Mouse (Mus musculus) R1 (cell line): ENCODE measurements around the gene Kif13a.
A peak's percentile ranks its signal among the peaks of the same experiment; 100 is the strongest.

ENCODE experiments used
- DNase-seq: peaks from one replicate; pipeline ENCODE4 v3.0.0-alpha.2; 2018; ENCODE audit warnings: low read depth, low spot score

Kif13a gene

GRCm38 (mm10) chr13:46921559-46921958 is 8.1 kb downstream of the Kif13a start:
- peak; percentile 39 for DNase-seq

- DNase-seq: no peak
Measured at GRCm38 (mm10) chr13:46919797-46920196, 9.9 kb downstream of the Kif13a start.

GRCm38 (mm10) chr13:46918509-46918908 is 11.2 kb downstream of the Kif13a start:
- no peak for DNase-seq

GRCm38 (mm10) chr13:46911960-46912359 is 17.7 kb downstream of the Kif13a start:
- DNase-seq: no peak

GRCm38 (mm10) chr13:46911018-46911419 is 18.6 kb downstream of the Kif13a start:
- no peak for DNase-seq

- no peak for DNase-seq
Measured at GRCm38 (mm10) chr13:46909946-46910345, 19.7 kb downstream of the Kif13a start.

GRCm38 (mm10) chr13:46909005-46909565 is 20.6 kb downstream of the Kif13a start:
- no peak for DNase-seq

- no peak for DNase-seq
Measured at GRCm38 (mm10) chr13:46908387-46908786, 21.3 kb downstream of the Kif13a start.

GRCm38 (mm10) chr13:46907861-46908260 is 21.8 kb downstream of the Kif13a start:
- no peak for DNase-seq

- no peak for DNase-seq
Measured at GRCm38 (mm10) chr13:46907115-46907514, 22.6 kb downstream of the Kif13a start.

GRCm38 (mm10) chr13:46905971-46906370 is 23.7 kb downstream of the Kif13a start:
- DNase-seq: no peak

GRCm38 (mm10) chr13:46904982-46905621 is 24.6 kb downstream of the Kif13a start:
- DNase-seq: no peak

- DNase-seq: peak; percentile 85
Measured at GRCm38 (mm10) chr13:46902568-46903255, 27.0 kb downstream of the Kif13a start.

GRCm38 (mm10) chr13:46900870-46901555 is 28.7 kb downstream of the Kif13a start:
- peak; percentile 77 for DNase-seq

- DNase-seq: no peak
Measured at GRCm38 (mm10) chr13:46898837-46899236, 30.8 kb downstream of the Kif13a start.

GRCm38 (mm10) chr13:46898411-46898810 is 31.3 kb downstream of the Kif13a start:
- DNase-seq: no peak

GRCm38 (mm10) chr13:46892380-46892779 is 37.3 kb downstream of the Kif13a start:
- peak; percentile 31 for DNase-seq

GRCm38 (mm10) chr13:46888150-46888683 is 41.5 kb downstream of the Kif13a start:
- DNase-seq: no peak

- DNase-seq: no peak
Measured at GRCm38 (mm10) chr13:46886497-46887261, 43.0 kb downstream of the Kif13a start.

- DNase-seq: no peak
Measured at GRCm38 (mm10) chr13:46885759-46886060, 44.0 kb downstream of the Kif13a start.
